Mouse (Mus musculus): ENCODE measurements at regions not wholly inside any gene's neighbourhood (a gene's known extent, or its start where the extent isn't known, plus 50 kb on each side); places are given as distances from the start of the nearest gene placed in this dataset.

DNA sequence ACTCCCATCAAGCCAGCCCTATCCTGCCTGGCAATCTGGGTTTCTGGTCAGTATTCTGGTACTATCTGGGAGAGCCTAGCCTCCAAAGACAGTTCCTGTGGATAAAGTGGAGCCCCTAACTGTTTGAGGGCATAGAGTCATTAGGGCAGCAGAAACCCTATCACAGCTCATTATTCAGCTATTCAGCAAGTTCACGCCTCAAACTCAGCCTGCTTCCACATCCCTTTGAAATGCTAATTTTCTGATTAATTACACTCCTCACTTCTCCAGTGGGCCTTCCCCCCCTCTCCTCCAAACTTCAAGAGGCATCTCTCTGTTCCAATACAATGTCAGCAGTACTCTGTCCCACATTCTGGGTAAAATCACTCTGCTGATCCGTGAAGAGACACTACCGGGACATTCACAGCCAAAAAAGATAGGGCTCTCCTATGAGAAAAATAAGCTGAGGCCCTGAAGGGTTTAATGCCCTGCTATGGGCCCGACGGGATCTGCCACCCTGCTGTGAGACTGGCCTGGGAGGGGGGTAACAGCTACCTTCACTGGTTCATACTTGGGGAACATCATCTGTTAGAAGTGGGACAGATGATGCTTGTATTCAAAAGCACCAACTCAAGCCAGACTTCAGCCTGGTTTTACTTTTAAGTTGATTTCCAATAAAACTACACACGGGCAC lies 220.0 kb upstream of the Zdhhc25 start:
- no peak for TF ChIP-seq CTCF (IDR thresholded peaks at IDR 0.05)
- no peak for TF ChIP-seq EP300 (IDR thresholded peaks at IDR 0.05)

Data from lung, postnatal 0 days (tissue).